Mouse (Mus musculus) MEL (cell line): ENCODE results near the gene Cnpy3. TPM values are rescaled to one million over a fixed set of nuclear protein-coding genes. Genes with fewer than 3 reads are reported as not detected.

Experiments
- DNase-seq: peaks from one replicate; pipeline ENCODE4 v3.0.0; 2011; ENCODE audit warnings: low read depth, low spot score
- H3K27ac ChIP-seq: 2 replicates; pipeline ENCODE4 v1.5.1; 2012; ENCODE audit warnings: low read depth, mild to moderate bottlenecking, control low read depth, low read length, moderate library complexity; ENCODE audit not compliant: control insufficient read depth
- H3K27me3 ChIP-seq, 2 experiments: fragments of 150-350 bp in 1 of 2; sonication (generic) in 1 of 2; 2 replicates each; pipeline ENCODE4 v1.6.1; 2012; ENCODE audit warnings: low read length in 2 of 2, mild to moderate bottlenecking in 2 of 2, improper control_type of control experiment in 1 of 2, moderate library complexity in 1 of 2; ENCODE audit not compliant: insufficient read depth in 2 of 2, control insufficient read depth in 1 of 2
- H3K36me3 ChIP-seq, 2 experiments: 2 replicates each; pipeline ENCODE4 v1.6.1; 2012 to 2014; ENCODE audit warnings: low read length in 2 of 2, improper control_type of control experiment in 1 of 2, inconsistent platforms in 1 of 2, mild to moderate bottlenecking in 1 of 2; ENCODE audit not compliant: insufficient read depth in 2 of 2, control insufficient read depth in 1 of 2
- H3K4me1 ChIP-seq, 2 experiments: fragments of 150-350 bp in 1 of 2; sonication (generic) in 1 of 2; 2 replicates each; pipeline ENCODE4 v1.6.1; 2012; ENCODE audit warnings: low read length in 2 of 2, improper control_type of control experiment in 1 of 2, mild to moderate bottlenecking in 1 of 2; ENCODE audit not compliant: insufficient read depth in 2 of 2, control insufficient read depth in 1 of 2
- H3K4me3 ChIP-seq, 2 experiments: fragments of 150-350 bp in 1 of 2; sonication (generic) in 1 of 2; 2 replicates each; pipeline ENCODE4 v1.5.1; 2012; ENCODE audit warnings: low read depth in 2 of 2, low read length in 2 of 2, mild to moderate bottlenecking in 2 of 2, moderate library complexity in 2 of 2, control low read depth in 1 of 2, improper control_type of control experiment in 1 of 2; ENCODE audit not compliant: control insufficient read depth in 1 of 2, insufficient read depth in 1 of 2
- H3K79me2 ChIP-seq: 2 replicates; pipeline ENCODE4 v1.6.1; 2012; ENCODE audit warnings: mild to moderate bottlenecking, low read length, moderate library complexity; ENCODE audit not compliant: control insufficient read depth, poor library complexity, insufficient read depth
- H3K9ac ChIP-seq: 2 replicates; pipeline ENCODE4 v1.6.1; 2012; ENCODE audit warnings: low read depth, mild to moderate bottlenecking, control low read depth, low read length, moderate library complexity; ENCODE audit not compliant: control insufficient read depth, poor library complexity, severe bottlenecking
- H3K9me3 ChIP-seq: fragments of 150-350 bp; sonication (generic); replicated peaks from 2 replicates; pipeline ENCODE4 v1.6.1; 2012; ENCODE audit warnings: mild to moderate bottlenecking, low read length, improper control_type of control experiment, moderate library complexity; ENCODE audit not compliant: insufficient read depth
- BHLHE40 ChIP-seq: IDR thresholded peaks from 2 replicates; pipeline ENCODE4 v1.6.1; 2012; ENCODE audit warnings: low read depth, mild to moderate bottlenecking, inconsistent platforms, low read length, improper control_type of control experiment, borderline replicate concordance
- CHD1 ChIP-seq: IDR thresholded peaks from 2 replicates; pipeline ENCODE4 v1.6.1; 2012; ENCODE audit warnings: low read depth, mild to moderate bottlenecking, inconsistent platforms, low read length, improper control_type of control experiment
- CHD2 ChIP-seq: IDR thresholded peaks from 2 replicates; pipeline ENCODE4 v1.6.1; 2011; ENCODE audit warnings: low read length, improper control_type of control experiment
- CTCF ChIP-seq, 3 experiments: IDR thresholded peaks in 2 of 3; conservative IDR thresholded peaks in 1 of 3; 2 replicates each; pipeline ENCODE4 v1.5.1; 2011 to 2012; ENCODE audit warnings: low read length in 3 of 3, low read depth in 2 of 3, mild to moderate bottlenecking in 2 of 3, improper control_type of control experiment in 1 of 3, inconsistent platforms in 1 of 3, mixed read lengths in 1 of 3, moderate library complexity in 1 of 3; ENCODE audit not compliant: control insufficient read depth in 1 of 3, insufficient read depth in 1 of 3, poor library complexity in 1 of 3, severe bottlenecking in 1 of 3
- ELF1 ChIP-seq: IDR thresholded peaks from 2 replicates; pipeline ENCODE4 v1.6.1; 2014; ENCODE audit warnings: low read depth, mild to moderate bottlenecking, inconsistent platforms, low read length, improper control_type of control experiment, moderate library complexity
- GABPA ChIP-seq: IDR thresholded peaks from 2 replicates; pipeline ENCODE4 v1.6.1; 2012; ENCODE audit warnings: low read depth, mild to moderate bottlenecking, inconsistent platforms, low read length, improper control_type of control experiment, moderate library complexity
- GATA1 ChIP-seq: IDR thresholded peaks from 2 replicates; pipeline ENCODE4 v1.6.1; 2011; ENCODE audit warnings: low read depth, low read length, improper control_type of control experiment
- JUND ChIP-seq: IDR thresholded peaks from 2 replicates; pipeline ENCODE4 v1.6.1; 2011; ENCODE audit warnings: low read depth, mild to moderate bottlenecking, improper control_type of control experiment, low read length
- KAT2A ChIP-seq: conservative IDR thresholded peaks from 2 replicates; pipeline ENCODE4 v1.6.1; 2012; ENCODE audit warnings: low read depth, low read length, improper control_type of control experiment, inconsistent platforms
- MAFK ChIP-seq: IDR thresholded peaks from 2 replicates; pipeline ENCODE4 v1.6.1; 2011; ENCODE audit warnings: low read depth, mild to moderate bottlenecking, low read length, improper control_type of control experiment, borderline replicate concordance
- MAX ChIP-seq: IDR thresholded peaks from 2 replicates; pipeline ENCODE4 v1.6.1; 2011; ENCODE audit warnings: low read length, improper control_type of control experiment
- MAZ ChIP-seq: IDR thresholded peaks from 2 replicates; pipeline ENCODE4 v1.6.1; 2012; ENCODE audit warnings: low read depth, mild to moderate bottlenecking, inconsistent platforms, low read length, improper control_type of control experiment
- MEF2A ChIP-seq: IDR thresholded peaks from 2 replicates; pipeline ENCODE4 v1.6.1; 2014; ENCODE audit warnings: low read depth, mild to moderate bottlenecking, inconsistent platforms, low read length, improper control_type of control experiment; ENCODE audit not compliant: poor library complexity, insufficient replicate concordance, severe bottlenecking; ENCODE audit errors: extremely low read depth
- MXI1 ChIP-seq: IDR thresholded peaks from 2 replicates; pipeline ENCODE4 v1.6.1; 2011; ENCODE audit warnings: mild to moderate bottlenecking, low read depth, low read length, improper control_type of control experiment
- MYB ChIP-seq: IDR thresholded peaks from 2 replicates; pipeline ENCODE4 v1.6.1; 2011; ENCODE audit warnings: mild to moderate bottlenecking, low read depth, low read length, improper control_type of control experiment
- NRF1 ChIP-seq: IDR thresholded peaks from 2 replicates; pipeline ENCODE4 v1.6.1; 2014; ENCODE audit warnings: low read depth, mild to moderate bottlenecking, inconsistent platforms, low read length, improper control_type of control experiment, moderate library complexity; ENCODE audit not compliant: poor library complexity, insufficient read depth, severe bottlenecking
- POLR2A ChIP-seq, 2 experiments: IDR thresholded peaks; 2 replicates each; pipeline ENCODE4 v1.6.1; 2011 to 2012; ENCODE audit warnings: low read length in 2 of 2, mild to moderate bottlenecking in 2 of 2, control low read depth in 1 of 2, improper control_type of control experiment in 1 of 2, low read depth in 1 of 2, moderate library complexity in 1 of 2; ENCODE audit not compliant: control insufficient read depth in 1 of 2, insufficient read depth in 1 of 2, poor library complexity in 1 of 2
- POLR2AphosphoS2 ChIP-seq: IDR thresholded peaks from 2 replicates; pipeline ENCODE4 v1.6.1; 2011; ENCODE audit warnings: low read length, improper control_type of control experiment
- RAD21 ChIP-seq: IDR thresholded peaks from 2 replicates; pipeline ENCODE4 v1.6.1; 2011; ENCODE audit warnings: mild to moderate bottlenecking, low read depth, low read length, improper control_type of control experiment
- RCOR1 ChIP-seq: IDR thresholded peaks from 2 replicates; pipeline ENCODE4 v1.6.1; 2012; ENCODE audit warnings: low read depth, mild to moderate bottlenecking, inconsistent platforms, low read length, improper control_type of control experiment
- SIN3A ChIP-seq: IDR thresholded peaks from 2 replicates; pipeline ENCODE4 v1.6.1; 2012; ENCODE audit warnings: low read length, improper control_type of control experiment, inconsistent platforms
- SMC3 ChIP-seq: IDR thresholded peaks from 2 replicates; pipeline ENCODE4 v1.6.1; 2011; ENCODE audit warnings: low read depth, low read length, improper control_type of control experiment
- TAL1 ChIP-seq: IDR thresholded peaks from 2 replicates; pipeline ENCODE4 v1.6.1; 2012; ENCODE audit warnings: mild to moderate bottlenecking, inconsistent platforms, low read length, moderate library complexity, mixed read lengths
- TBP ChIP-seq: IDR thresholded peaks from 2 replicates; pipeline ENCODE4 v1.8.0; 2011; ENCODE audit warnings: low read depth, low read length, improper control_type of control experiment
- TCF12 ChIP-seq: IDR thresholded peaks from 2 replicates; pipeline ENCODE4 v1.6.1; 2014; ENCODE audit warnings: low read depth, mild to moderate bottlenecking, inconsistent platforms, low read length, improper control_type of control experiment, moderate library complexity
- UBTF ChIP-seq: IDR thresholded peaks from 2 replicates; pipeline ENCODE4 v1.6.1; 2012; ENCODE audit warnings: low read depth, mild to moderate bottlenecking, inconsistent platforms, low read length, improper control_type of control experiment, moderate library complexity, borderline replicate concordance; ENCODE audit not compliant: insufficient read depth
- USF1 ChIP-seq: IDR thresholded peaks from 2 replicates; pipeline ENCODE4 v1.6.1; 2014; ENCODE audit warnings: low read depth, mild to moderate bottlenecking, inconsistent platforms, low read length, improper control_type of control experiment, moderate library complexity
- USF2 ChIP-seq, 2 experiments: IDR thresholded peaks; 2 replicates each; pipeline ENCODE4 v1.6.1; 2011 to 2012; ENCODE audit warnings: improper control_type of control experiment in 2 of 2, low read length in 2 of 2, borderline replicate concordance in 1 of 2, inconsistent platforms in 1 of 2, low read depth in 1 of 2, mild to moderate bottlenecking in 1 of 2; ENCODE audit not compliant: insufficient read depth in 1 of 2
- ZKSCAN1 ChIP-seq: IDR thresholded peaks from 2 replicates; pipeline ENCODE4 v1.6.1; 2012; ENCODE audit warnings: low read depth, mild to moderate bottlenecking, inconsistent platforms, low read length, improper control_type of control experiment, moderate library complexity
- ZNF384 ChIP-seq: IDR thresholded peaks from 2 replicates; pipeline ENCODE4 v1.6.1; 2012; ENCODE audit warnings: low read depth, mild to moderate bottlenecking, inconsistent platforms, low read length, improper control_type of control experiment
- polyA plus RNA-seq, 2 experiments: library from polyadenylated mRNA; stranded (reverse) in 1 of 2; unstranded in 1 of 2; fragments of >175 nt in 1 of 2; fragments of >200 nt in 1 of 2; gene quantifications; 2 replicates each; pipeline versions ENCODE4 v1.2.1 to v1.2.4; 2012; ENCODE audit warnings: low replicate concordance in 2 of 2, low read depth in 1 of 2; ENCODE audit not compliant: insufficient read length in 2 of 2, insufficient read depth in 1 of 2, missing spikeins in 1 of 2
- total RNA-seq: library from RNA; depleted of rRNA; stranded (reverse); fragments of 300-350 nt; gene quantifications from 2 replicates; pipeline ENCODE4 v1.2.3, GENCODE M21; 2012

Gene Cnpy3
- total and polyA plus RNA-seq, 3 experiments = 61.4 to 90.2 TPM; not detected in 1

DNA sequence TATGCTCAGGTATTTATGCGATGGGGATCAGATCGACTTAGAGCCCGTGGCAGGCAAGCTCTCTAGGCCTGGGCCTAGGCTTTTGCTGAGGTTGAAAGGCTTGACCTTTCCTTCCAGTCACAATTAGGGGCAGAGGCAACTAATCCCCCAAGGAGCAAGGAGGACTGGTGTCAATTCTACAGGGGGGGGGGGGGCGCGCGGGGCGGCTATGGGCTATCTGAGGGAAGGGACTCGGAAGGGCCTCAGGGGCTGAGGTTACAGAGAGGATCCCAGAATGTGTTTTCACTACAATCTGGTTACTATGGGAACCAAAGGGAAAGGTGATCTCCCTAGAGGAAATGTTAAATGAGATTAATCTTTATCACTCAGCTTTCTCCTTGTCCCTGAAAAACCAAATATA lies 45.4 kb upstream of the Cnpy3 start:
- TF ChIP-seq GABPA (no peak), NRF1 (no peak), CHD2 (no peak), BHLHE40 (no peak), MAX (no peak), MXI1 (no peak), UBTF (no peak), GATA1 (no peak), MAZ (no peak), POLR2AphosphoS2 (no peak), POLR2A (IDR thresholded peaks at IDR 0.05; ENCODE audit: control insufficient read depth in 1 of 2, insufficient read depth in 1 of 2, low read depth in 1 of 2, low read length in 2 of 2, poor library complexity in 1 of 2) (no peak), RAD21 (no peak), ZNF384 (no peak), TBP (no peak), ELF1 (no peak), SIN3A (no peak), TAL1 (no peak)
- no peak for DNase-seq
- Histone ChIP-seq H3K27me3 (no peaks in the 10 kb centered on the region), H3K4me1 (0 out of 4 replicates have a peak, but pooled peaks cover 0 to 2% of the 10 kb centered on the region in 2 experiments), H3K4me3 (no peak overlapping the region), H3K79me2 (no peaks in the 10 kb centered on the region), H3K36me3 (no peaks in the 10 kb centered on the region; a peak in 1 of 4 replicates), H3K9ac (no peak overlapping the region), H3K27ac (no peak overlapping the region), H3K9me3 (no peaks in the 10 kb centered on the region)

DNA sequence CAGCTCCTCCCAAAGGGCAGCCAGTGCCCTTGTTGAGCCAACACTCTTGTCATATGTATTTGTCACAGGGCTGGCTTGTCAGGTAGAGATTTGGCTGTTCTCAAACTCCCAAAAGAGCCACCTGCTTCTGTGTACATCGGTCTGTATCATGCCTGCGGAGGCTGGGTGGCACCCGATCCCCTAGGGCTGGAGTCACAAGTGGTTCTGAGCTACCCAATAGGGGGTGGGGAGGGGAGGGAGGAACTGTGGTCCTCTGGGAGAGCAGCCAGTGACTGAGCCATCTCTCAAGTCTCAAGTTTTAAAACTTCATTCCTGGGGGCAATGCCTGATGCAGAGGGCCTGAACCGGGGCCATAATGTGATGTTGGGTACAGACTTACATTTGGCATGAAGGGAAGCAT lies 44.7 kb upstream of the Cnpy3 start:
- H3K27me3 ChIP-seq = no peaks in the 10 kb centered on the region
- H3K9me3 ChIP-seq = no peaks in the 10 kb centered on the region
- no peak for DNase-seq
- 0 out of 4 replicates have a peak, but pooled peaks cover 0 to 2% of the 10 kb centered on the region in 2 experiments for H3K4me1 ChIP-seq
- no peak overlapping the region for H3K9ac ChIP-seq
- no peaks in the 10 kb centered on the region; a peak in 1 of 4 replicates for H3K36me3 ChIP-seq
- no peak overlapping the region for H3K4me3 ChIP-seq
- no peaks in the 10 kb centered on the region for H3K79me2 ChIP-seq
- TF ChIP-seq USF1 (no peak), USF2 (IDR thresholded peaks at IDR 0.05; ENCODE audit: borderline replicate concordance in 1 of 2, insufficient read depth in 1 of 2, low read depth in 1 of 2, low read length in 2 of 2) (no peak), RCOR1 (no peak), MYB (no peak), MAFK (no peak), CHD1 (no peak), SMC3 (no peak), TCF12 (no peak), ELF1 (no peak), POLR2AphosphoS2 (no peak), NRF1 (no peak), KAT2A (no peak), TAL1 (no peak), JUND (no peak), GATA1 (no peak), ZKSCAN1 (no peak), MEF2A (no peak), CTCF (IDR thresholded peaks at IDR 0.05 in 2 of 3, conservative IDR thresholded peaks at IDR 0.05 in 1 of 3; ENCODE audit: control insufficient read depth in 1 of 3, insufficient read depth in 1 of 3, low read depth in 2 of 3, low read length in 3 of 3, poor library complexity in 1 of 3, severe bottlenecking in 1 of 3) (no peak), MAZ (no peak)
- no peak overlapping the region for H3K27ac ChIP-seq
